In genomic region chr7:127705706-127706105, GRCm38 (mm10) we compare ENCODE assay signal across 20 mouse cellular contexts. TPM values are rescaled to one million over a fixed set of nuclear protein-coding genes. Genes with fewer than 3 reads are reported as not detected.
DNase-seq lines count a peak whose midpoint lies in the region; ATAC-seq and TF ChIP-seq lines count a peak whose summit lies in the region.
"Had no signal": no experiment of that assay in that cellular context is flagged by ENCODE, and none has a peak within 500 bp of the region (broad histone marks: within the 10 kb centered on the region; RNA-seq: fewer than 3 reads in every experiment).

No protein-coding gene starts in this region.

- no peak overlapping the region for H3K4me2 ChIP-seq in heart, embryonic 13.5 days
- H3K4me2 ChIP-seq in neural tube, embryonic 15.5 days: no peak overlapping the region
- H3K4me2 ChIP-seq in stomach, postnatal 0 days (replicated peaks; ENCODE audit: low read depth): no peak overlapping the region
- H3K4me2 ChIP-seq: forebrain, embryonic 12.5 days; heart, embryonic 12.5 days; liver, embryonic 11.5 days had no signal

- no peak overlapping the region for H3K27ac ChIP-seq in heart, embryonic 13.5 days (replicated peaks)
- H3K27ac ChIP-seq in neural tube, embryonic 15.5 days (replicated peaks): no peak overlapping the region
- H3K27ac ChIP-seq in stomach, postnatal 0 days (replicated peaks): no peak overlapping the region
- H3K27ac ChIP-seq: forebrain, embryonic 12.5 days; left cerebral cortex, adult 2 months had no signal

- H3K9me3 ChIP-seq in heart, embryonic 13.5 days: no peaks in the 10 kb centered on the region
- H3K9me3 ChIP-seq in neural tube, embryonic 15.5 days (replicated peaks): no peaks in the 10 kb centered on the region
- H3K9me3 ChIP-seq in stomach, postnatal 0 days (ENCODE audit: control insufficient read depth, low read length): no peaks in the 10 kb centered on the region
- H3K9me3 ChIP-seq: forebrain, embryonic 12.5 days; heart, embryonic 12.5 days had no signal

- H3K36me3 ChIP-seq in heart, embryonic 13.5 days: peaks cover 57% of the 10 kb centered on the region
- peaks cover 45% of the 10 kb centered on the region for H3K36me3 ChIP-seq in neural tube, embryonic 15.5 days
- peaks cover 4% of the 10 kb centered on the region; the same call in 1 of the 2 replicates for H3K36me3 ChIP-seq in stomach, postnatal 0 days (ENCODE audit: control insufficient read depth, insufficient read depth, low read length)

- TF ChIP-seq CTCF in stomach, postnatal 0 days (IDR thresholded peaks at IDR 0.05; ENCODE audit: low read depth): no peak

- H3K27me3 ChIP-seq in heart, embryonic 13.5 days (replicated peaks): no peaks in the 10 kb centered on the region
- no peaks in the 10 kb centered on the region for H3K27me3 ChIP-seq in neural tube, embryonic 15.5 days (replicated peaks)
- no peaks in the 10 kb centered on the region for H3K27me3 ChIP-seq in stomach, postnatal 0 days (ENCODE audit: control insufficient read depth, insufficient read depth, low read length)
- H3K27me3 ChIP-seq: forebrain, embryonic 12.5 days; heart, embryonic 12.5 days had no signal

- peaks cover 23% of the 10 kb centered on the region for H3K4me1 ChIP-seq in heart, embryonic 13.5 days
- H3K4me1 ChIP-seq in neural tube, embryonic 15.5 days: peaks cover 23% of the 10 kb centered on the region
- H3K4me1 ChIP-seq in stomach, postnatal 0 days (replicated peaks; ENCODE audit: control insufficient read depth, insufficient read depth): no peaks in the 10 kb centered on the region

- H3K9ac ChIP-seq in heart, embryonic 13.5 days: 0 out of 2 replicates have a peak overlapping the region, but pooled peaks have one; percentile 7
- H3K9ac ChIP-seq in neural tube, embryonic 15.5 days (replicated peaks): no peak overlapping the region
- no peak overlapping the region for H3K9ac ChIP-seq in stomach, postnatal 0 days (ENCODE audit: low read length)
- H3K9ac ChIP-seq: heart, embryonic 12.5 days had no signal

- DNase-seq in heart, adult 9 months (ENCODE audit: low spot score in 2 of 2): no peak
- peak; percentile 94 for DNase-seq in brain, adult 2 months (ENCODE audit: low read depth, low spot score)
- DNase-seq in cerebellum, adult 11-12 months: peak; percentile 86
- DNase-seq in cerebellum, postnatal 14 days: peak; percentile 80 to 89
- DNase-seq in stomach, postnatal 0 days (ENCODE audit: low spot score): no peak
- DNase-seq: adrenal gland, adult 2 months; gastrocnemius, postnatal 36 days; kidney, adult 11 months; kidney, postnatal 14 days; lung, adult 18-20 months; retina, postnatal 1 day; thymus, postnatal 14 days had no signal

- no peak overlapping the region for H3K4me3 ChIP-seq in heart, embryonic 13.5 days
- no peak overlapping the region for H3K4me3 ChIP-seq in neural tube, embryonic 15.5 days (replicated peaks)
- no peak overlapping the region for H3K4me3 ChIP-seq in stomach, postnatal 0 days (ENCODE audit: low read depth, low read length)
- H3K4me3 ChIP-seq: forebrain, embryonic 12.5 days; heart, embryonic 12.5 days; left cerebral cortex, adult 2 months had no signal

- WGBS in heart, embryonic 13.5 days: 73% methylated on average over 4 of the region's 4 CpGs
- 76% methylated on average over 4 of the region's 4 CpGs for WGBS in neural tube, embryonic 15.5 days
- WGBS in stomach, postnatal 0 days: 73% methylated on average over 4 of the region's 4 CpGs

- no peak for ATAC-seq in heart, embryonic 13.5 days (ENCODE audit: extremely low read depth, insufficient number of reproducible peaks, low FRiP score, low TSS enrichment)
- no peak for ATAC-seq in neural tube, embryonic 15.5 days (ENCODE audit: low FRiP score)
- no peak for ATAC-seq in stomach, postnatal 0 days (ENCODE audit: low FRiP score, low TSS enrichment)
- ATAC-seq: midbrain, embryonic 16.5 days had no signal

- no peak for TF ChIP-seq EP300 in stomach, postnatal 0 days (optimal IDR thresholded peaks at IDR 0.05)

RNA-seq across cellular contexts. Expression of gene Bcl7c, which starts 3.0 kb away (rescaled TPM):
- polyA plus RNA-seq in heart, embryonic 13.5 days (2015; fragmentation: Nextera tagmentation; extraction: Ambion mirVana): 30.7 and 35.8 TPM in 2 replicates
- 49.5 and 62.9 TPM in 2 replicates for polyA plus RNA-seq in neural tube, embryonic 15.5 days (2015; fragmentation: Nextera tagmentation; extraction: Ambion mirVana)
- 42.2 and 46.8 TPM in 2 replicates for polyA plus RNA-seq in stomach, postnatal 0 days (2015; fragmentation: Nextera tagmentation; extraction: Ambion mirVana)

RNA-seq across cellular contexts. Expression of gene Ctf1, which starts 6.8 kb away (rescaled TPM):
- polyA plus RNA-seq in heart, embryonic 13.5 days (2015; fragmentation: Nextera tagmentation; extraction: Ambion mirVana): 4.6 TPM in 2 replicates
- 3.6 and 6.2 TPM in 2 replicates for polyA plus RNA-seq in neural tube, embryonic 15.5 days (2015; fragmentation: Nextera tagmentation; extraction: Ambion mirVana)
- polyA plus RNA-seq in stomach, postnatal 0 days (2015; fragmentation: Nextera tagmentation; extraction: Ambion mirVana): 13.4 and 14.5 TPM in 2 replicates

RNA-seq across cellular contexts. Expression of gene Ctf2, which starts 26.3 kb away (rescaled TPM):
- polyA plus RNA-seq in heart, embryonic 13.5 days (2015; fragmentation: Nextera tagmentation; extraction: Ambion mirVana): 0.08 TPM in 1 of 2 replicates, not detected in the other
- polyA plus RNA-seq in neural tube, embryonic 15.5 days (2015; fragmentation: Nextera tagmentation; extraction: Ambion mirVana): 0.09 and 0.13 TPM in 2 replicates
- 0.08 and 0.13 TPM in 2 replicates for polyA plus RNA-seq in stomach, postnatal 0 days (2015; fragmentation: Nextera tagmentation; extraction: Ambion mirVana)
- polyA plus RNA-seq: adrenal gland, adult 2 months; heart, embryonic 12.5 days; testis, adult 2 months had no signal

RNA-seq across cellular contexts. Expression of gene Fbxl19, which starts 38.6 kb away (rescaled TPM):
- 1.8 and 3.0 TPM in 2 replicates for polyA plus RNA-seq in heart, embryonic 13.5 days (2015; fragmentation: Nextera tagmentation; extraction: Ambion mirVana)
- 6.9 and 8.7 TPM in 2 replicates for polyA plus RNA-seq in neural tube, embryonic 15.5 days (2015; fragmentation: Nextera tagmentation; extraction: Ambion mirVana)
- 1.1 and 1.9 TPM in 2 replicates for polyA plus RNA-seq in stomach, postnatal 0 days (2015; fragmentation: Nextera tagmentation; extraction: Ambion mirVana)

Comparison
In these comparisons a context has a peak if more than half of its experiments do, and no peak if none do; other contexts are left out.
1. DNase-seq: peak in brain, adult 2 months (single experiment), cerebellum, adult 11-12 months (single experiment) and cerebellum, postnatal 14 days (2 of 2); none in heart, adult 9 months (0 of 2) and stomach, postnatal 0 days (single experiment).